ENCODE assay signal across 34 mouse cellular contexts in genomic region chrX:60055185-60055584, GRCm38 (mm10). TPM values are rescaled to one million over a fixed set of nuclear protein-coding genes. Genes with fewer than 3 reads are reported as not detected.
A peak's percentile ranks its signal among the peaks of the same experiment; 100 is the strongest.
DNase-seq lines count a peak whose midpoint lies in the region; ATAC-seq and TF ChIP-seq lines count a peak whose summit lies in the region.
"Had no signal": no experiment of that assay in that cellular context is flagged by ENCODE, and none has a peak within 500 bp of the region (broad histone marks: within the 10 kb centered on the region; RNA-seq: fewer than 3 reads in every experiment).

No protein-coding gene starts in this region.

- peak; percentile 46 for DNase-seq in liver, adult 2 months (ENCODE audit: extremely low read depth, low read depth, low spot score)
- DNase-seq in liver: no peak
- DNase-seq in liver, postnatal 0 days: no peak
- DNase-seq in yolk sac, embryonic 10.5 days (ENCODE audit: low spot score): peak; percentile 8
- no peak for DNase-seq in spleen, adult 12 weeks (ENCODE audit: low spot score)
- DNase-seq in gastrocnemius, adult 8-10 months (ENCODE audit: low spot score in 2 of 2): no peak
- DNase-seq: adrenal gland, postnatal 10 days; cerebellum, adult 9-10 months; cerebellum, postnatal 36 days; gastrocnemius, postnatal 36 days; heart, adult 18-20 months; heart, postnatal 4 days; kidney, adult 2 months; lung, postnatal 14 days; retina, postnatal 1 day; right cerebral cortex, postnatal 14 days; thymus, postnatal 14 days had no signal

- H3K4me2 ChIP-seq in intestine, embryonic 15.5 days (replicated peaks): no peak overlapping the region
- peak overlapping the region; percentile 6; the same call in 1 of the 2 replicates for H3K4me2 ChIP-seq in liver, postnatal 0 days (ENCODE audit: low read depth, low read length)
- H3K4me2 ChIP-seq: embryonic facial prominence, embryonic 12.5 days; heart, embryonic 12.5 days; hindbrain, embryonic 13.5 days; limb, embryonic 12.5 days; midbrain, embryonic 15.5 days; neural tube, embryonic 15.5 days had no signal

- ATAC-seq in intestine, embryonic 15.5 days: peak; percentile 98
- ATAC-seq in liver, postnatal 0 days: no peak
- ATAC-seq: forebrain, embryonic 14.5 days; midbrain, embryonic 15.5 days had no signal

- no peaks in the 10 kb centered on the region for H3K79me2 ChIP-seq in liver, adult 2 months (ENCODE audit: control insufficient read depth, insufficient read depth, low read length)

- no peaks in the 10 kb centered on the region for H3K4me1 ChIP-seq in liver, adult 2 months (ENCODE audit: control insufficient read depth, insufficient read depth, low read length)
- no peaks in the 10 kb centered on the region for H3K4me1 ChIP-seq in intestine, embryonic 15.5 days (replicated peaks)
- no peaks in the 10 kb centered on the region for H3K4me1 ChIP-seq in liver, postnatal 0 days (ENCODE audit: insufficient read depth)
- H3K4me1 ChIP-seq: embryonic facial prominence, embryonic 12.5 days; heart, embryonic 12.5 days; hindbrain, embryonic 13.5 days; limb, embryonic 12.5 days; midbrain, embryonic 10.5 days; midbrain, embryonic 15.5 days; neural tube, embryonic 15.5 days had no signal

- TF ChIP-seq POLR2A in liver, adult 2 months (IDR thresholded peaks at IDR 0.05; ENCODE audit: extremely low read depth, insufficient read depth, low read length): no peak

- H3K27me3 ChIP-seq in liver, adult 2 months (ENCODE audit: control insufficient read depth, insufficient read depth, low read length): no peaks in the 10 kb centered on the region
- H3K27me3 ChIP-seq in intestine, embryonic 15.5 days (replicated peaks): no peaks in the 10 kb centered on the region
- H3K27me3 ChIP-seq in liver, postnatal 0 days (ENCODE audit: insufficient read depth, low read length): 0 out of 2 replicates have a peak, but pooled peaks cover 2% of the 10 kb centered on the region
- H3K27me3 ChIP-seq: embryonic facial prominence, embryonic 12.5 days; heart, embryonic 12.5 days; hindbrain, embryonic 13.5 days; limb, embryonic 12.5 days; midbrain, embryonic 15.5 days; neural tube, embryonic 15.5 days had no signal

- H3K9me3 ChIP-seq in intestine, embryonic 15.5 days: no peaks in the 10 kb centered on the region
- no peaks in the 10 kb centered on the region for H3K9me3 ChIP-seq in liver, postnatal 0 days (ENCODE audit: low read length)
- H3K9me3 ChIP-seq: embryonic facial prominence, embryonic 12.5 days; G1E; heart, embryonic 12.5 days; hindbrain, embryonic 13.5 days; limb, embryonic 12.5 days; midbrain, embryonic 10.5 days; midbrain, embryonic 15.5 days; neural tube, embryonic 15.5 days had no signal

- no peak overlapping the region for H3K4me3 ChIP-seq in liver, adult 2 months (ENCODE audit: insufficient read depth, low read depth, low read length)
- H3K4me3 ChIP-seq in intestine, embryonic 15.5 days (replicated peaks): no peak overlapping the region
- no peak overlapping the region for H3K4me3 ChIP-seq in liver, postnatal 0 days (ENCODE audit: low read depth, low read length)
- H3K4me3 ChIP-seq: embryonic facial prominence, embryonic 12.5 days; heart, embryonic 12.5 days; hindbrain, embryonic 13.5 days; limb, embryonic 12.5 days; midbrain, embryonic 10.5 days; midbrain, embryonic 15.5 days; neural tube, embryonic 15.5 days had no signal

- no peaks in the 10 kb centered on the region for H3K36me3 ChIP-seq in liver, adult 2 months (ENCODE audit: control insufficient read depth, insufficient read depth, low read length)
- no peaks in the 10 kb centered on the region for H3K36me3 ChIP-seq in intestine, embryonic 15.5 days
- no peaks in the 10 kb centered on the region for H3K36me3 ChIP-seq in liver, postnatal 0 days (replicated peaks; ENCODE audit: insufficient read depth, low read length)
- H3K36me3 ChIP-seq: embryonic facial prominence, embryonic 12.5 days; G1E; heart, embryonic 12.5 days; hindbrain, embryonic 13.5 days; limb, embryonic 12.5 days; midbrain, embryonic 10.5 days; midbrain, embryonic 15.5 days; neural tube, embryonic 15.5 days had no signal

- no peak overlapping the region for H3K27ac ChIP-seq in liver, adult 2 months (replicated peaks; ENCODE audit: insufficient read depth, low read depth, low read length)
- no peak overlapping the region for H3K27ac ChIP-seq in intestine, embryonic 15.5 days
- no peak overlapping the region for H3K27ac ChIP-seq in liver, postnatal 0 days (ENCODE audit: low read depth)
- H3K27ac ChIP-seq: embryonic facial prominence, embryonic 12.5 days; hindbrain, embryonic 13.5 days; limb, embryonic 12.5 days; liver, embryonic 14.5 days; midbrain, embryonic 10.5 days; midbrain, embryonic 15.5 days; neural tube, embryonic 15.5 days had no signal

- TF ChIP-seq EP300 in liver, postnatal 0 days (IDR thresholded peaks at IDR 0.05; ENCODE audit: low read depth): no peak

- H3K9ac ChIP-seq in liver, adult 2 months (ENCODE audit: low read depth, low read length): no peak overlapping the region
- H3K9ac ChIP-seq in intestine, embryonic 15.5 days: no peak overlapping the region
- no peak overlapping the region for H3K9ac ChIP-seq in liver, postnatal 0 days (replicated peaks)
- H3K9ac ChIP-seq: embryonic facial prominence, embryonic 12.5 days; heart, embryonic 12.5 days; hindbrain, embryonic 13.5 days; limb, embryonic 12.5 days; liver, embryonic 14.5 days; midbrain, embryonic 15.5 days; neural tube, embryonic 15.5 days had no signal

- TF ChIP-seq CTCF in liver, adult 2 months (IDR thresholded peaks at IDR 0.05; ENCODE audit: low read depth, low read length): no peak
- no peak for TF ChIP-seq CTCF in liver, postnatal 0 days (IDR thresholded peaks at IDR 0.05; ENCODE audit: low read depth)

- 20% methylated on average over 9 of the region's 9 CpGs for WGBS in liver, adult 2 months
- WGBS in intestine, embryonic 15.5 days: 48% methylated on average over 9 of the region's 9 CpGs
- WGBS in liver, postnatal 0 days (ENCODE audit: insufficient replicate concordance): 65% methylated on average over 9 of the region's 9 CpGs

RNA-seq across cellular contexts. Expression of gene F9, which starts 55.9 kb away (rescaled TPM):
- 114 and 168 TPM in 2 replicates for total RNA-seq in liver, adult 2 months (2014; rRNA removed)
- 24.5 and 30.2 TPM in 2 replicates for polyA plus RNA-seq in liver, adult 2 months (2012; rRNA removed)
- 0.15 TPM in 1 of 2 replicates, not detected in the other for polyA plus RNA-seq in intestine, embryonic 15.5 days (2015; fragmentation: Nextera tagmentation; extraction: Ambion mirVana)
- 13.9 and 15.7 TPM in 2 replicates for polyA plus RNA-seq in liver, postnatal 0 days (2015; fragmentation: Nextera tagmentation; extraction: Ambion mirVana)
- total RNA-seq in gastrocnemius, adult 8-10 months (2022): not detected
- total RNA-seq: G1E; gastrocnemius, adult 18-20 months; gastrocnemius, postnatal 36 days; heart, adult 18-20 months; heart, postnatal 4 days; megakaryocyte progenitor cell, adult 5-6 weeks had no signal
- polyA plus RNA-seq: embryonic facial prominence, embryonic 12.5 days; forebrain, embryonic 14.5 days; G1E; heart, embryonic 12.5 days; heart, postnatal 0 days; hindbrain, embryonic 13.5 days; kidney, adult 2 months; kidney, embryonic 16.5 days; limb, embryonic 12.5 days; midbrain, embryonic 10.5 days; midbrain, embryonic 15.5 days; neural tube, embryonic 15.5 days; small intestine, adult 2 months; urinary bladder, adult 2 months had no signal

Comparison
In these comparisons a context has a peak if more than half of its experiments do, and no peak if none do; other contexts are left out.
1. DNase-seq: peak in liver, adult 2 months (single experiment) and yolk sac, embryonic 10.5 days (single experiment); none in liver (single experiment), liver, postnatal 0 days (single experiment), spleen, adult 12 weeks (single experiment) and gastrocnemius, adult 8-10 months (0 of 2).
2. RNA of gene F9, which starts 55.9 kb away (polyA plus RNA-seq): 24.5 to 30.2 TPM in liver, adult 2 months and 13.9 to 15.7 TPM in liver, postnatal 0 days; 0.15 TPM in intestine, embryonic 15.5 days; every median in the first group is over 10 times any median in the second.